Comparison of ENCODE assay signal across 23 mouse cellular contexts in genomic region chr5:141540193-141540592, GRCm38 (mm10).
A peak's percentile ranks its signal among the peaks of the same experiment; 100 is the strongest.
DNase-seq lines count a peak whose midpoint lies in the region; ATAC-seq and TF ChIP-seq lines count a peak whose summit lies in the region.
"Had no signal": no experiment of that assay in that cellular context is flagged by ENCODE, and none has a peak within 500 bp of the region (broad histone marks: within the 10 kb centered on the region; RNA-seq: fewer than 3 reads in every experiment).

No protein-coding gene starts in this region.

- no peaks in the 10 kb centered on the region for H3K27me3 ChIP-seq in hindbrain, postnatal 0 days (ENCODE audit: insufficient read depth, low read length)
- no peaks in the 10 kb centered on the region for H3K27me3 ChIP-seq in hindbrain, embryonic 11.5 days (ENCODE audit: control insufficient read depth, insufficient read depth, low read length)
- no peaks in the 10 kb centered on the region for H3K27me3 ChIP-seq in lung, postnatal 0 days (replicated peaks; ENCODE audit: insufficient read depth, low read length)
- H3K27me3 ChIP-seq: embryonic facial prominence, embryonic 15.5 days; forebrain, embryonic 15.5 days; heart, embryonic 15.5 days; hindbrain, embryonic 15.5 days had no signal

- DNase-seq in hindbrain, postnatal 0 days (ENCODE audit: low spot score), result no peak
- DNase-seq in hindbrain, embryonic 11.5 days (ENCODE audit: low spot score), result no peak
- DNase-seq in layer of hippocampus, adult 2 months (ENCODE audit: low spot score in 2 of 2), result no peak
- no peak for DNase-seq in layer of hippocampus, adult 11-12 months (ENCODE audit: low spot score)
- no peak for DNase-seq in lung, postnatal 0 days (ENCODE audit: low spot score)
- no peak for DNase-seq in lung, postnatal 14 days
- DNase-seq in left cerebral cortex, adult 18-20 months (ENCODE audit: low spot score in 2 of 2), result no peak
- DNase-seq: adrenal gland, adult 2 months; adrenal gland, postnatal 25 days; cerebellum, adult 18-20 months; cerebellum, adult 9-11 months; cerebellum, postnatal 36 days; gastrocnemius, postnatal 10 days; heart, adult 18-20 months; heart, postnatal 14 days had no signal

- no peak overlapping the region for H3K4me2 ChIP-seq in hindbrain, postnatal 0 days (ENCODE audit: low read depth, low read length)
- H3K4me2 ChIP-seq in hindbrain, embryonic 11.5 days (replicated peaks; ENCODE audit: low read depth, low read length), result no peak overlapping the region
- no peak overlapping the region for H3K4me2 ChIP-seq in lung, postnatal 0 days (replicated peaks; ENCODE audit: low read depth, low read length)
- H3K4me2 ChIP-seq: embryonic facial prominence, embryonic 15.5 days; forebrain, embryonic 15.5 days; heart, embryonic 11.5 days; heart, embryonic 15.5 days; hindbrain, embryonic 15.5 days had no signal

- no peak overlapping the region for H3K27ac ChIP-seq in hindbrain, postnatal 0 days
- no peak overlapping the region for H3K27ac ChIP-seq in hindbrain, embryonic 11.5 days (ENCODE audit: low read depth, low read length)
- no peak overlapping the region for H3K27ac ChIP-seq in layer of hippocampus, adult 2 months
- no peak overlapping the region for H3K27ac ChIP-seq in lung, postnatal 0 days (ENCODE audit: low read length)
- H3K27ac ChIP-seq: embryonic facial prominence, embryonic 15.5 days; forebrain, embryonic 10.5 days; forebrain, embryonic 15.5 days; heart, embryonic 15.5 days; hindbrain, embryonic 10.5 days; hindbrain, embryonic 15.5 days had no signal

- no peak for TF ChIP-seq EP300 in lung, postnatal 0 days (IDR thresholded peaks at IDR 0.05)

- peak; percentile 29; the same call in 1 of the 2 replicates for TF ChIP-seq CTCF in hindbrain, postnatal 0 days (IDR thresholded peaks at IDR 0.05; ENCODE audit: low read depth)
- peak; percentile 21 for TF ChIP-seq CTCF in layer of hippocampus, adult 2 months (conservative IDR thresholded peaks at IDR 0.05)
- peak; percentile 45 for TF ChIP-seq CTCF in lung, postnatal 0 days (IDR thresholded peaks at IDR 0.05)

- H3K36me3 ChIP-seq in hindbrain, postnatal 0 days (ENCODE audit: insufficient read depth, low read length), result no peaks in the 10 kb centered on the region
- H3K36me3 ChIP-seq in hindbrain, embryonic 11.5 days (ENCODE audit: control insufficient read depth, insufficient read depth, low read length), result no peaks in the 10 kb centered on the region
- H3K36me3 ChIP-seq in lung, postnatal 0 days (ENCODE audit: insufficient read depth, low read length), result no peaks in the 10 kb centered on the region
- H3K36me3 ChIP-seq: embryonic facial prominence, embryonic 15.5 days; forebrain, embryonic 10.5 days; forebrain, embryonic 15.5 days; heart, embryonic 15.5 days; hindbrain, embryonic 10.5 days; hindbrain, embryonic 15.5 days had no signal

- H3K4me3 ChIP-seq in hindbrain, postnatal 0 days (ENCODE audit: low read length), result no peak overlapping the region
- H3K4me3 ChIP-seq in hindbrain, embryonic 11.5 days (ENCODE audit: low read depth, low read length), result no peak overlapping the region
- H3K4me3 ChIP-seq in layer of hippocampus, adult 2 months, result no peak overlapping the region
- H3K4me3 ChIP-seq in lung, postnatal 0 days (ENCODE audit: low read depth, low read length), result no peak overlapping the region
- H3K4me3 ChIP-seq: embryonic facial prominence, embryonic 15.5 days; erythroblast, embryonic 14.5 days; forebrain, embryonic 10.5 days; forebrain, embryonic 15.5 days; heart, embryonic 15.5 days; hindbrain, embryonic 10.5 days; hindbrain, embryonic 15.5 days had no signal

- no peak for ATAC-seq in hindbrain, postnatal 0 days
- no peak for ATAC-seq in hindbrain, embryonic 11.5 days (ENCODE audit: low FRiP score)
- ATAC-seq in lung, postnatal 0 days, result no peak
- ATAC-seq: forebrain, embryonic 15.5 days had no signal

- 55% methylated on average over 5 of the region's 5 CpGs for WGBS in hindbrain, postnatal 0 days
- WGBS in hindbrain, embryonic 11.5 days, result 49% methylated on average over 5 of the region's 5 CpGs
- WGBS in lung, postnatal 0 days, result 39% methylated on average over 5 of the region's 5 CpGs

- H3K9me3 ChIP-seq in hindbrain, postnatal 0 days (ENCODE audit: low read length), result no peaks in the 10 kb centered on the region
- H3K9me3 ChIP-seq in hindbrain, embryonic 11.5 days (ENCODE audit: control insufficient read depth, low read length), result no peaks in the 10 kb centered on the region
- no peaks in the 10 kb centered on the region for H3K9me3 ChIP-seq in lung, postnatal 0 days (ENCODE audit: low read length)
- H3K9me3 ChIP-seq: embryonic facial prominence, embryonic 15.5 days; forebrain, embryonic 10.5 days; forebrain, embryonic 15.5 days; heart, embryonic 15.5 days; hindbrain, embryonic 10.5 days; hindbrain, embryonic 15.5 days had no signal

- H3K9ac ChIP-seq in hindbrain, postnatal 0 days (replicated peaks; ENCODE audit: low read length), result no peak overlapping the region
- no peak overlapping the region for H3K9ac ChIP-seq in hindbrain, embryonic 11.5 days (ENCODE audit: low read depth, low read length)
- H3K9ac ChIP-seq in lung, postnatal 0 days (replicated peaks; ENCODE audit: low read depth), result no peak overlapping the region
- H3K9ac ChIP-seq: embryonic facial prominence, embryonic 15.5 days; forebrain, embryonic 15.5 days; heart, embryonic 15.5 days; hindbrain, embryonic 15.5 days had no signal

- H3K4me1 ChIP-seq in hindbrain, postnatal 0 days (ENCODE audit: insufficient read depth, low read length), result no peaks in the 10 kb centered on the region; the same call in 1 of the 2 replicates
- no peaks in the 10 kb centered on the region for H3K4me1 ChIP-seq in hindbrain, embryonic 11.5 days (replicated peaks; ENCODE audit: control insufficient read depth, insufficient read depth, low read length)
- no peaks in the 10 kb centered on the region for H3K4me1 ChIP-seq in lung, postnatal 0 days (ENCODE audit: insufficient read depth, low read depth, low read length)
- H3K4me1 ChIP-seq: heart, embryonic 15.5 days had no signal
